Mouse (Mus musculus): ENCODE measurements at regions not wholly inside any gene's neighbourhood (a gene's known extent, or its start where the extent isn't known, plus 50 kb on each side); places are given as distances from the start of the nearest gene placed in this dataset.

- Histone ChIP-seq H3K4me1 (ENCODE audit: insufficient read depth, low read depth, low read length) (no peaks in the 10 kb centered on the region), H3K27me3 (ENCODE audit: insufficient read depth, low read length) (peaks cover 12% of the 10 kb centered on the region), H3K36me3 (replicated peaks) (no peaks in the 10 kb centered on the region), H3K4me3 (ENCODE audit: low read depth, low read length) (no peak overlapping the region), H3K9me3 (replicated peaks) (no peaks in the 10 kb centered on the region)
- no peak for ATAC-seq (ENCODE audit: extremely low read depth, insufficient number of reproducible peaks, low FRiP score, poor library complexity, severe bottlenecking)
- TF ChIP-seq CTCF (IDR thresholded peaks at IDR 0.05; ENCODE audit: low read depth, low read length) (no peak), GATA1 (IDR thresholded peaks at IDR 0.05; ENCODE audit: borderline replicate concordance, low read length) (no peak), TAL1 (conservative IDR thresholded peaks at IDR 0.05; ENCODE audit: low read depth, low read length) (no peak), GATA2 (IDR thresholded peaks at IDR 0.05; ENCODE audit: borderline replicate concordance, low read depth, low read length) (no peak), POLR2AphosphoS5 (IDR thresholded peaks at IDR 0.05; ENCODE audit: insufficient replicate concordance, low read depth, low read length) (no peak)
- DNase-seq (ENCODE audit: low spot score): no peak
Measured at GRCm38 (mm10) chr16:93515456-93515941, 88.4 kb downstream of the Setd4 start.

- no peak for DNase-seq (ENCODE audit: low spot score)
- ATAC-seq (ENCODE audit: extremely low read depth, insufficient number of reproducible peaks, low FRiP score, poor library complexity, severe bottlenecking): no peak
- Histone ChIP-seq H3K4me3 (ENCODE audit: low read depth, low read length) (no peak overlapping the region), H3K4me1 (ENCODE audit: insufficient read depth, low read depth, low read length) (no peaks in the 10 kb centered on the region), H3K27me3 (ENCODE audit: insufficient read depth, low read length) (peaks cover 12% of the 10 kb centered on the region), H3K9me3 (replicated peaks) (no peaks in the 10 kb centered on the region), H3K36me3 (replicated peaks) (no peaks in the 10 kb centered on the region)
- TF ChIP-seq POLR2AphosphoS5 (IDR thresholded peaks at IDR 0.05; ENCODE audit: insufficient replicate concordance, low read depth, low read length) (no peak), TAL1 (conservative IDR thresholded peaks at IDR 0.05; ENCODE audit: low read depth, low read length) (no peak), GATA1 (IDR thresholded peaks at IDR 0.05; ENCODE audit: borderline replicate concordance, low read length) (no peak), GATA2 (IDR thresholded peaks at IDR 0.05; ENCODE audit: borderline replicate concordance, low read depth, low read length) (no peak), CTCF (IDR thresholded peaks at IDR 0.05; ENCODE audit: low read depth, low read length) (no peak)
Measured at GRCm38 (mm10) chr16:93513616-93514041, 90.2 kb downstream of the Setd4 start.

- ATAC-seq (ENCODE audit: extremely low read depth, insufficient number of reproducible peaks, low FRiP score, poor library complexity, severe bottlenecking) (no peak), DNase-seq (ENCODE audit: low spot score) (no peak)
- no peak overlapping the region for H3K4me3 ChIP-seq (ENCODE audit: low read depth, low read length)
- no peaks in the 10 kb centered on the region for H3K36me3 ChIP-seq (replicated peaks)
- H3K9me3 ChIP-seq (replicated peaks): no peaks in the 10 kb centered on the region
- TF ChIP-seq TAL1 (conservative IDR thresholded peaks at IDR 0.05; ENCODE audit: low read depth, low read length) (no peak), CTCF (IDR thresholded peaks at IDR 0.05; ENCODE audit: low read depth, low read length) (no peak), POLR2AphosphoS5 (IDR thresholded peaks at IDR 0.05; ENCODE audit: insufficient replicate concordance, low read depth, low read length) (no peak), GATA1 (IDR thresholded peaks at IDR 0.05; ENCODE audit: borderline replicate concordance, low read length) (no peak)
- no peaks in the 10 kb centered on the region for H3K4me1 ChIP-seq (ENCODE audit: insufficient read depth, low read depth, low read length)
- peaks cover 12% of the 10 kb centered on the region for H3K27me3 ChIP-seq (ENCODE audit: insufficient read depth, low read length)
Measured at GRCm38 (mm10) chr16:93511988-93512387, 91.9 kb downstream of the Setd4 start.

- H3K27me3 ChIP-seq (ENCODE audit: insufficient read depth, low read length): peaks cover 12% of the 10 kb centered on the region
- no peak for ATAC-seq (ENCODE audit: extremely low read depth, insufficient number of reproducible peaks, low FRiP score, poor library complexity, severe bottlenecking)
- H3K4me1 ChIP-seq (ENCODE audit: insufficient read depth, low read depth, low read length): no peaks in the 10 kb centered on the region
- no peak overlapping the region for H3K4me3 ChIP-seq (ENCODE audit: low read depth, low read length)
- no peaks in the 10 kb centered on the region for H3K36me3 ChIP-seq (replicated peaks)
- no peak for DNase-seq (ENCODE audit: low spot score)
- no peaks in the 10 kb centered on the region for H3K9me3 ChIP-seq (replicated peaks)
- 0 out of 2 replicates have a peak, but pooled peaks have one; percentile 18 for TF ChIP-seq CTCF (IDR thresholded peaks at IDR 0.05; ENCODE audit: low read depth, low read length)
- TF ChIP-seq TAL1 (conservative IDR thresholded peaks at IDR 0.05; ENCODE audit: low read depth, low read length): no peak
- no peak for TF ChIP-seq GATA2 (IDR thresholded peaks at IDR 0.05; ENCODE audit: borderline replicate concordance, low read depth, low read length)
Measured at GRCm38 (mm10) chr16:93511517-93511916, 92.3 kb downstream of the Setd4 start.

GRCm38 (mm10) chr16:93498800-93499199 lies 105.1 kb downstream of the Setd4 start:
- no peaks in the 10 kb centered on the region for H3K36me3 ChIP-seq (replicated peaks)
- TF ChIP-seq POLR2AphosphoS5 (IDR thresholded peaks at IDR 0.05; ENCODE audit: insufficient replicate concordance, low read depth, low read length) (no peak), CTCF (IDR thresholded peaks at IDR 0.05; ENCODE audit: low read depth, low read length) (no peak), GATA1 (IDR thresholded peaks at IDR 0.05; ENCODE audit: borderline replicate concordance, low read length) (no peak)
- no peaks in the 10 kb centered on the region for H3K4me1 ChIP-seq (ENCODE audit: insufficient read depth, low read depth, low read length)
- no peak overlapping the region for H3K4me3 ChIP-seq (ENCODE audit: low read depth, low read length)
- no peaks in the 10 kb centered on the region for H3K27me3 ChIP-seq (ENCODE audit: insufficient read depth, low read length)
- DNase-seq (ENCODE audit: low spot score) (no peak), ATAC-seq (ENCODE audit: extremely low read depth, insufficient number of reproducible peaks, low FRiP score, poor library complexity, severe bottlenecking) (no peak)
- peaks cover 5% of the 10 kb centered on the region for H3K9me3 ChIP-seq (replicated peaks)

- no peaks in the 10 kb centered on the region for H3K4me1 ChIP-seq (ENCODE audit: insufficient read depth, low read depth, low read length)
- no peaks in the 10 kb centered on the region for H3K9me3 ChIP-seq (replicated peaks)
- no peak overlapping the region for H3K4me3 ChIP-seq (ENCODE audit: low read depth, low read length)
- TF ChIP-seq TAL1 (conservative IDR thresholded peaks at IDR 0.05; ENCODE audit: low read depth, low read length): no peak
- TF ChIP-seq CTCF (IDR thresholded peaks at IDR 0.05; ENCODE audit: low read depth, low read length): no peak
- TF ChIP-seq GATA2 (IDR thresholded peaks at IDR 0.05; ENCODE audit: borderline replicate concordance, low read depth, low read length): no peak
- no peak for TF ChIP-seq GATA1 (IDR thresholded peaks at IDR 0.05; ENCODE audit: borderline replicate concordance, low read length)
- TF ChIP-seq POLR2AphosphoS5 (IDR thresholded peaks at IDR 0.05; ENCODE audit: insufficient replicate concordance, low read depth, low read length): no peak
- H3K27me3 ChIP-seq (ENCODE audit: insufficient read depth, low read length): no peaks in the 10 kb centered on the region; the same call in 1 of the 2 replicates
- DNase-seq (ENCODE audit: low spot score) (no peak), ATAC-seq (ENCODE audit: extremely low read depth, insufficient number of reproducible peaks, low FRiP score, poor library complexity, severe bottlenecking) (no peak)
- no peaks in the 10 kb centered on the region for H3K36me3 ChIP-seq (replicated peaks)
Measured at GRCm38 (mm10) chr16:93493337-93494002, 110.4 kb downstream of the Setd4 start.
